ENCODE assay signal across 26 mouse cellular contexts in the genomic region with DNA sequence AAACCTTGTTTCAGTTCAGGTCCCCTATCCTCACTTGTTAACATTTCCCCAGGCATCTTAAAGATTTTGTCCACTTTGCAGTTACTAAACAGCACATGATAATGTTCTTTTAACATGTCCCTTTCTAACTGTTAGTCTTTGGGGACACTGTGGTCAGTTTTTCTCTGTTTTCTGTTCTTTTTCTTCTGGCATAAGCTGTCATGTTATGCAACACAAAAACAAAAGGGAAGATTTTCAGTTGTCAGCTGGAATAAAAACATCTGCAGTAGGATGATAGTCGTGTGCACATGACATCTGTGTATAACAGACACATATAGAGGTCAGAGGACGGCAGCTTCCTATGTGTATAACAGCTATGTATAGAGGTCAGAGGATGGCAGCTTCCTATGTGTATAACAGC. TPM values are rescaled to one million over a fixed set of nuclear protein-coding genes. Genes with fewer than 3 reads are reported as not detected.
"Had no signal": no experiment of that assay in that cellular context is flagged by ENCODE, and none has a peak within 500 bp of the region (broad histone marks: within the 10 kb centered on the region; RNA-seq: fewer than 3 reads in every experiment).

No protein-coding gene starts in this region.

- H3K4me2 ChIP-seq: heart, embryonic 13.5 days; heart, embryonic 15.5 days; hindbrain, embryonic 12.5 days; hindbrain, embryonic 14.5 days; intestine, embryonic 15.5 days; limb, embryonic 12.5 days; liver, embryonic 11.5 days; liver, embryonic 13.5 days had no signal

- H3K27me3 ChIP-seq: heart, embryonic 13.5 days; heart, embryonic 15.5 days; hindbrain, embryonic 12.5 days; intestine, embryonic 15.5 days; limb, embryonic 12.5 days had no signal

- H3K27ac ChIP-seq: heart, embryonic 10.5 days; heart, embryonic 13.5 days; heart, embryonic 15.5 days; hindbrain, embryonic 10.5 days; hindbrain, embryonic 12.5 days; hindbrain, embryonic 14.5 days; intestine, embryonic 15.5 days; layer of hippocampus, adult 2 months; left cerebral cortex, adult 2 months; limb, embryonic 10.5 days; limb, embryonic 12.5 days; liver, embryonic 13.5 days had no signal

- H3K4me3 ChIP-seq: heart, embryonic 10.5 days; heart, embryonic 13.5 days; heart, embryonic 15.5 days; hindbrain, embryonic 10.5 days; hindbrain, embryonic 12.5 days; intestine, embryonic 15.5 days; layer of hippocampus, adult 2 months; left cerebral cortex, adult 2 months; limb, embryonic 10.5 days; limb, embryonic 12.5 days; liver, embryonic 13.5 days had no signal

- H3K4me1 ChIP-seq: liver, embryonic 13.5 days had no signal

- DNase-seq: forebrain, postnatal 0 days; gastrocnemius, postnatal 14 days; gastrocnemius, postnatal 36 days; heart, postnatal 4 days; kidney, adult 18-20 months; kidney, adult 8-10 months; kidney, postnatal 10 days; kidney, postnatal 25 days; kidney, postnatal 4 days; liver; liver, embryonic 13.5 days had no signal

- H3K9me3 ChIP-seq: heart, embryonic 10.5 days; heart, embryonic 13.5 days; heart, embryonic 15.5 days; hindbrain, embryonic 10.5 days; hindbrain, embryonic 12.5 days; intestine, embryonic 15.5 days; limb, embryonic 10.5 days; limb, embryonic 12.5 days; liver, embryonic 13.5 days had no signal

- ATAC-seq: forebrain, postnatal 0 days; hindbrain, embryonic 16.5 days; inflammation-experienced regulatory T-cells, adult 6 months; intestine, embryonic 15.5 days; intestine, postnatal 0 days had no signal

- H3K9ac ChIP-seq: forebrain, postnatal 0 days; heart, embryonic 13.5 days; heart, embryonic 15.5 days; hindbrain, embryonic 12.5 days; hindbrain, embryonic 14.5 days; intestine, embryonic 15.5 days; limb, embryonic 12.5 days; liver, embryonic 13.5 days had no signal

- H3K36me3 ChIP-seq: heart, embryonic 10.5 days; heart, embryonic 13.5 days; heart, embryonic 15.5 days; hindbrain, embryonic 10.5 days; hindbrain, embryonic 12.5 days; intestine, embryonic 15.5 days; limb, embryonic 10.5 days; limb, embryonic 12.5 days; liver, embryonic 13.5 days had no signal

RNA-seq across cellular contexts. Expression of gene Plekhh2, which starts 5.8 kb away (rescaled TPM):
- polyA plus RNA-seq: inflammation-experienced regulatory T-cells, adult 6 months had no signal
